Mouse (Mus musculus) embryonic facial prominence, embryonic 13.5 days (tissue): ENCODE results near the gene Ggcx. TPM values are rescaled to one million over a fixed set of nuclear protein-coding genes. Genes with fewer than 3 reads are reported as not detected.
"Not testable (repeated sequence)": the region's sequence is repeated elsewhere in the genome, so short reads cannot be mapped to it uniquely, and the experiment has no call there.

Experiments
- ATAC-seq: fragments of 200-750 bp; cut with Nextera tagmentation; 2 replicates; pipeline ENCODE4 v1.8.0; 2017; ENCODE audit warnings: low read depth; ENCODE audit not compliant: insufficient number of reproducible peaks, insufficient read depth, low FRiP score, low TSS enrichment
- H3K27ac ChIP-seq: fragments of 300-500 bp; sonication (generic); 2 replicates; pipeline ENCODE4 v1.5.1; 2015; ENCODE audit warnings: moderate library complexity, mild to moderate bottlenecking, inconsistent platforms
- H3K27me3 ChIP-seq: fragments of 300-500 bp; sonication (generic); 2 replicates; pipeline ENCODE4 v1.6.1; 2015; ENCODE audit warnings: mild to moderate bottlenecking, inconsistent platforms
- H3K36me3 ChIP-seq: fragments of 300-500 bp; sonication (generic); 2 replicates; pipeline ENCODE4 v1.6.1; 2015; ENCODE audit warnings: mild to moderate bottlenecking, inconsistent platforms
- H3K4me1 ChIP-seq: fragments of 300-500 bp; sonication (generic); 2 replicates; pipeline ENCODE4 v1.6.1; 2015; ENCODE audit warnings: inconsistent platforms
- H3K4me2 ChIP-seq: fragments of 300-500 bp; sonication (generic); 2 replicates; pipeline ENCODE4 v1.6.1; 2015; ENCODE audit warnings: moderate library complexity, mild to moderate bottlenecking, inconsistent platforms
- H3K4me3 ChIP-seq: fragments of 300-500 bp; sonication (generic); 2 replicates; pipeline ENCODE4 v1.5.1; 2015; ENCODE audit warnings: mild to moderate bottlenecking, inconsistent platforms
- H3K9ac ChIP-seq: fragments of 300-500 bp; sonication (generic); 2 replicates; pipeline ENCODE4 v1.6.1; 2015; ENCODE audit warnings: mild to moderate bottlenecking, inconsistent platforms
- H3K9me3 ChIP-seq: fragments of 300-500 bp; sonication (generic); 2 replicates; pipeline ENCODE4 v1.6.1; 2016; ENCODE audit warnings: inconsistent platforms
- WGBS: fragments of 180-500 bp; shearing (Covaris S2); methylation state at CpG from one replicate; pipeline ENCODE4 v1.1.7; 2015; ENCODE audit warnings: mixed read lengths; 5-methylcytosine and 5-hydroxymethylcytosine counted together
- polyA plus RNA-seq: library from polyadenylated mRNA; unstranded; fragments of >200 nt; fragmentation: Nextera tagmentation; extraction: Ambion mirVana; gene quantifications from 2 replicates; pipeline ENCODE4 v1.2.1, GENCODE M21; 2015

Ggcx gene
- polyA plus RNA-seq, 1 experiment from 2014 or later, result 39.1 TPM

DNA sequence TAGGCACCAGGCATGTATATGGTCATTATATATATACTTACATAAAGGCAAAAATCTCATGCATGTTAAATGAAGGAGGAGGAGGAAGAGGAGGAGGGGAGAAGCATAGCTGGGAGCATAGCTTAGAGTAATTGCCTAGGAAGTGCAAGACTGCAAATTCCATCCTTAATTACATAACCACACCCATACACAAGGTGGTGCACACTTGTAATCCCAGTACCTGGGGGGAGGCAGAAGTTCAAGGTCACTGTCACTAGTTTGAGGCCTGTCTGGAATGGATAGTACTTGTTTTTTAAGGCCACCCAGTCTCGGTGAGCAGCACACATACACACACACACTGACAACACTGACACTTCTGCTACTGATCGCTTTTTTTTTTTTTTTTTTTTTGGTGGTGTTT, 38.2 kb downstream of the Ggcx start:
- Histone ChIP-seq H3K9me3 (no peaks in the 10 kb centered on the region), H3K27me3 (0 out of 2 replicates have a peak, but pooled peaks cover 3% of the 10 kb centered on the region), H3K4me3 (no peak overlapping the region), H3K4me1 (peaks cover 14% of the 10 kb centered on the region), H3K4me2 (no peak overlapping the region), H3K27ac (no peak overlapping the region), H3K9ac (no peak overlapping the region), H3K36me3 (no peaks in the 10 kb centered on the region)
- no peak for ATAC-seq
- WGBS, result 60% methylated on average over 2 of the region's 2 CpGs

DNA sequence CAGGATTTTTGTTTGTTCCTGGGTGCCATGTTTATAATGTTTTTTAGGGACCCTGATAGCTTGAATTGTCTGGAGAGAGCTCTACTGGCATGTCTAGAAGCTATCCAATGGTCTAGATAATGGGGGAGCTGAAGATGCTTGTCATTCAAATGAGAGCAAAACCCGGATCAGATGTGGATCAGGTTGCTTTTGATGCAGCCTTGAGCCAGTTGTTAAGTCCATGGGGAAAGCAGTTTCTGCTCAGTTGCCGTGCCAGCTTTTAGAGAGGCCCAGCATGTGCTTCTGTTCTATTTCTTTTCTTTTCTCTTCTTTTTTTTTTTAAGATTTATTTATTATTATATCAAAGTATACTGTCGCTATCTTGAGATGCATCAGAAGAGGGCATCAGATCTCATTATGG, 39.5 kb downstream of the Ggcx start:
- Histone ChIP-seq H3K9me3 (no peaks in the 10 kb centered on the region), H3K27ac (no peak overlapping the region), H3K36me3 (no peaks in the 10 kb centered on the region), H3K4me2 (no peak overlapping the region), H3K4me3 (no peak overlapping the region), H3K27me3 (no peaks in the 10 kb centered on the region), H3K4me1 (peaks cover 17% of the 10 kb centered on the region), H3K9ac (no peak overlapping the region)
- WGBS, result 51% methylated on average over 3 of the region's 3 CpGs
- ATAC-seq, result no peak

DNA sequence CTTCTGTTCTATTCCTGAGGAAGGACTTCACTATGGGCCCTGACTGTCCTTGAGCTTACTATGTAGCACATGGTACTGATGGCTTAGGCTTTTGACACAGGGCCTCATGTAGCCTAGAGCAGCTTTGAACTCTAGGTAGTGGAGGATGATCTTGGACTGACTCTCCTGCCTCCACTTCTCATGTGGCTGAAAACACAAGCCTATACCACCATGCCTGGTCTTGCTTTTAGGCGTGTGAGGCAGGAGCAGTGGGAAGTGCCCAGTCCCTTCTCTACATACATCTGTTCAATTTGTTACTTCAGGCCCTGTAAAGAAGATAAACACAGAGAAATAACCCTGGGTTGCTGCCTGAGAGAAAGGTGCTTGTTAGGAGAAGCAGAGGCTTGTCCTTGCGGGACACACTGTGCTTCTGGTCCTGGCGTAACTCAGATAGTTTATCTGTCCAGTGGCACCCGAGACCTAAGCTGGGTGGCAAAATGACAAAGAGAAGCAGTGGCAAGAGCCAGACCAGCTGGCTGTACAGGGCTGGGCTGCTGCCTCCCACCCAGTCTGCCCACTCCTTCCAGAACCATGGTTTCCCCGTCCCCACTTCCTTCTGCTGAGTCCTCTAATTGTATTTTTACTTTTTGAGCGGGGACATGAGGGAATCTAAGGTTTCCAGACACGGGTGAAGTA, 40.1 kb downstream of the Ggcx start:
- H3K4me1 ChIP-seq, result peaks cover 24% of the 10 kb centered on the region
- no peaks in the 10 kb centered on the region for H3K27me3 ChIP-seq
- peak overlapping the region; percentile 19 for H3K27ac ChIP-seq
- H3K9me3 ChIP-seq, result no peaks in the 10 kb centered on the region
- WGBS, result 51% methylated on average over 7 of the region's 7 CpGs
- no peak for ATAC-seq
- no peaks in the 10 kb centered on the region for H3K36me3 ChIP-seq
- H3K9ac ChIP-seq, result no peak overlapping the region
- H3K4me2 ChIP-seq, result no peak overlapping the region
- no peak overlapping the region for H3K4me3 ChIP-seq

GRCm38 (mm10) chr6:72454833-72455373, 40.8 kb downstream of the Ggcx start:
- H3K9me3 ChIP-seq, result no peaks in the 10 kb centered on the region
- no peak for ATAC-seq
- H3K4me2 ChIP-seq, result no peak overlapping the region
- no peaks in the 10 kb centered on the region for H3K36me3 ChIP-seq
- H3K9ac ChIP-seq, result no peak overlapping the region
- H3K4me3 ChIP-seq, result no peak overlapping the region
- peaks cover 26% of the 10 kb centered on the region for H3K4me1 ChIP-seq
- no peaks in the 10 kb centered on the region for H3K27me3 ChIP-seq
- peak overlapping the region; percentile 19 for H3K27ac ChIP-seq
- WGBS, result 45% methylated on average over 7 of the region's 7 CpGs

DNA sequence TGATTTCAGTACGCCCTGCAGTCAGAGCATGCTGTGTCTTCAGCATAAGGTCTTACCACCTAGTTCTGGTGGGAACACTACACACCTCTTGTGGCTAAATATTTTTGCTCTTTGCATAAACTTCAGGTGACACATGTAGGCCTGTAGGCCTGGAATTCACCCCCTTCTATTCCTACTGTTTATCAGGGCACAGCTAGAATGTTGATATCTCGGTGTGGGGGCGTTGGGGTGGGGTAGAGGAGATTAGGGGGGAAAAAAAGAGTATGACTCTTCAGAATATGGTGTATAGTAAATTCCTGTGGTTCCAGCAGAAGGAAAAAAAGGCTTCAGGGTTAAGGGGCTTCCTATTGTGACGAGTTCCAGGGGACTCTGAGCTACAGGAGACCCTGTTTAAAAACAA, 42.5 kb downstream of the Ggcx start:
- Histone ChIP-seq H3K27ac (no peak overlapping the region), H3K4me3 (no peak overlapping the region), H3K36me3 (no peaks in the 10 kb centered on the region)

DNA sequence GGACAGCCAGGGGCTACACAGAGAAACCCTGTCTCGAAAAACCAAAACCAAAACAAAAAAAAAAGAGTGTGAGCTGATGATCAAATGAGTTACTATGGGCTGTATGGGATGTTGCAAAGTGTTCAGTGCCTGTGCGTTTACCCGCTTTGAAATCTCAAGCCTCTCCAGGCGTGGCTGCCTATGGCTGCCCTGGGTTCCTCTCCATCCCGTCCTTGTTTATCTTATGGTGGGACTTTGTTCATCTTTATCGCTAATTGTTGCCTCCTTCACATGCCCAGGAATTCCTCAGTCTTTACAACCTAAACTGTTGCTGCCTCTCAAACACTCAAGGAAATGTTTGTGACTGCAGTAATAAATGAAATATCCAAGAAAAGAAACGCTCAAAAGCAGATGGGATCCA, 44.3 kb downstream of the Ggcx start:
- Histone ChIP-seq H3K9ac (no peak overlapping the region), H3K4me2 (no peak overlapping the region), H3K4me1 (peaks cover 30% of the 10 kb centered on the region), H3K27me3 (no peaks in the 10 kb centered on the region), H3K36me3 (no peaks in the 10 kb centered on the region), H3K27ac (0 out of 2 replicates have a peak overlapping the region, but pooled peaks have one; percentile 23), H3K4me3 (no peak overlapping the region), H3K9me3 (no peaks in the 10 kb centered on the region)
- no peak for ATAC-seq
- WGBS, result 70% methylated on average over 7 of the region's 7 CpGs

More for the DNA sequence above, 42.5 kb downstream of the Ggcx start:
- Histone ChIP-seq H3K9ac (no peak overlapping the region), H3K9me3 (no peaks in the 10 kb centered on the region), H3K4me2 (no peak overlapping the region), H3K27me3 (no peaks in the 10 kb centered on the region), H3K4me1 (peaks cover 30% of the 10 kb centered on the region)
- ATAC-seq, result no peak
- WGBS, result 83% methylated on average over 4 of the region's 4 CpGs

DNA sequence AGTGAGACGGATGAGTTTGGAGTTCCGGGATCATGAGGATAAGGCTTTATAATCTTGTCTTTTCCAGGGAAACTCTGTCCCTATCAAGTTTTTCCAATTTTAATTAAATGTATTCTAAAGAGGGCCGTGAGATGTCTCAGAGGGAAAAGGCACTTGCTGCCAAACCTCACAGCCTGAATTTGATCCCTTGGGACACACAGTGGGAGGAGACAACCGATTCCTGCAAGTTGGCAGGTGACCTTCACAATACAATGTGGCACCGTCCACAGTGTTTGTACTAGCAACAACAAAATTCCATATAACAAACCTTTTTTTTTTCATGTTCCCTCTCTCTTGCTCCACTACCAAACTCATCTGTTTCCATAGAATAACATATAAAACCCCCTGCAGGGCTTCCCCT, 44.8 kb downstream of the Ggcx start:
- H3K27me3 ChIP-seq, result no peaks in the 10 kb centered on the region
- WGBS, result 49% methylated on average over 5 of the region's 5 CpGs
- H3K4me3 ChIP-seq, result no peak overlapping the region
- H3K9me3 ChIP-seq, result no peaks in the 10 kb centered on the region
- H3K4me2 ChIP-seq, result no peak overlapping the region
- no peak for ATAC-seq
- 0 out of 2 replicates have a peak overlapping the region, but pooled peaks have one; percentile 23 for H3K27ac ChIP-seq
- H3K4me1 ChIP-seq, result peaks cover 29% of the 10 kb centered on the region
- no peaks in the 10 kb centered on the region for H3K36me3 ChIP-seq
- no peak overlapping the region for H3K9ac ChIP-seq

DNA sequence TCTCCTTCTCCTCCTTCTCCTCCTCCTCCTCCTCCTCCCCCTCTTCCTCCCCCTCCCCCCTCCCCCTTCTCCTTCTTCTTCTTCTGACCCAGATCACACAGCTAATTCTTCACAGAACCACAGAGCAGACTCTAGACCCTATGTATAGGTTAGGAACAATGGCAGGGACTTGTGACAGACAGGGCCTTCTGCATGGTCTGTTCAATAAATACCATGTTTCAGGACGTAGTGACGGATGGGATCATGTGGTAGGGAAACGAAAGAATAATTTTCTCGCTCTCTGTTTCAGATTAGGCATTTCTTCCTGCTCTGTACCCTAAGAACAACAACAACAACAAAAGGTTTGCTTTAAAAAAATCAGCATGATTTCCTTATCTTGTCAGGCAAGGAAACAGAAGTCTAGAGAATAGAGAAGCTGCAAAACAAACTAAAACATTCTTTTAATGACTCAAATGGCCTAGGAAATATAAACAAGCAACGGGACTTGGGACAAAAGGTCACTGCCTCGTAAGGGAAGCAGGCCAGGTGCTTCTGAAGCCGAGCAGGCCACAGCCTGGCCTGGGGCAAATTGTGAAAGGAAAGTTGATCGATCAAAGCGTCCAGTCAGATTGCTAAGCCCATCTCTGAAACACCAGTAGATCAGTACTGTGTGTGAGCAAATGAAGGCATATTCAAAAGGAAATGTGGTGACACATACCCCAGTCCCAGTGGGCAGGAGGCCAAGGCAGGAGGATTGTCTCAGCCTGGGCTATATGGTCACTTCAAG, 46.1 kb downstream of the Ggcx start:
- Histone ChIP-seq H3K27me3 (no peaks in the 10 kb centered on the region), H3K4me1 (peaks cover 16% of the 10 kb centered on the region), H3K9ac (no peak overlapping the region), H3K9me3 (no peaks in the 10 kb centered on the region), H3K4me3 (no peak overlapping the region), H3K4me2 (no peak overlapping the region), H3K27ac (no peak overlapping the region), H3K36me3 (no peaks in the 10 kb centered on the region)
- ATAC-seq, result no peak
- WGBS, result 29% methylated on average over 9 of the region's 9 CpGs

GRCm38 (mm10) chr6:72462550-72463257, 48.6 kb downstream of the Ggcx start:
- not testable (repeated sequence) for H3K9me3 ChIP-seq, H3K4me3 ChIP-seq, H3K4me2 ChIP-seq, ATAC-seq, H3K27ac ChIP-seq, H3K9ac ChIP-seq, H3K27me3 ChIP-seq, H3K36me3 ChIP-seq
- peaks cover 18% of the 10 kb centered on the region for H3K4me1 ChIP-seq
- WGBS, result 84% methylated on average over 5 of the region's 5 CpGs

DNA sequence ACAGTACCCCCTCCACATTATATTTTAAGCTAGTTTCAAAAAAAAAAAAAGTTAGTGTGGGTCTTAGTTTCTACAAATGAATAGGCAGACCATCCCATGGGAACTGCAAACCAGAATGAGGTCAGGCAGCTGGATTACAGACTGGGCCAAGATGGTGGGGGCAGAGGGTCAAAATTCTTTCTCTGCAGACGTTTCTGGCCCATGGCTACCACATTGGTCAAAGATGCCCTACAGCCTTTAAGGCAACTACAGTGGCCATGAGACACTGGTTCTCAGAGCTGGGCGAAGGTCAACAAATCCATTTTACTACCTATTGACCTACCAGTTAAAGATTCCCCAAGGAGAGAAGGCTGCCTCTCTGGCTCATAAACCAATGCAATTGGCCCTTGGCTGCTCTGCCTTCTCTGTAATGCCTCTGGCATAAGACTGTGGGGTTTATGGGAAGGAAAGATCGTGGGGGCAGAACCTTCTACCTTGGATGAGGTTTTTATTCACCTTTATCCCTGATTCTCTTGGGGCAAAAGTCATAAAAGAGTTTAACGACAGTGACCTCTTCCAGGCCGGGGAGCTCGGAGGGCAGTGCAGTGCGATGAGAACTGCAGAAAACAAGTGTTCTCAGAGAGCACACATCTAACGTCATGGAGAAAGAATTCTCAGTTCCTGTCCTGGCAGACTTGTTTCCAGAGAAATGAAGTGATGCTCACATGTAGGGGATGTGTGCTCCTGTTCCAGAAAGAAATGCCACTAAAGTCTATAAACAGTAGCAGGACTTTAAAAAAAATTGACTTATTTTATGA, 51.5 kb downstream of the Ggcx start:
- WGBS, result 69% methylated on average over 8 of the region's 8 CpGs
- H3K36me3 ChIP-seq, result no peaks in the 10 kb centered on the region
- ATAC-seq, result no peak
- no peaks in the 10 kb centered on the region for H3K27me3 ChIP-seq
- H3K4me2 ChIP-seq, result no peak overlapping the region
- H3K9ac ChIP-seq, result no peak overlapping the region
- no peaks in the 10 kb centered on the region for H3K9me3 ChIP-seq
- no peak overlapping the region for H3K4me3 ChIP-seq
- H3K4me1 ChIP-seq, result peaks cover 3% of the 10 kb centered on the region; the same call in 1 of the 2 replicates
- no peak overlapping the region for H3K27ac ChIP-seq

DNA sequence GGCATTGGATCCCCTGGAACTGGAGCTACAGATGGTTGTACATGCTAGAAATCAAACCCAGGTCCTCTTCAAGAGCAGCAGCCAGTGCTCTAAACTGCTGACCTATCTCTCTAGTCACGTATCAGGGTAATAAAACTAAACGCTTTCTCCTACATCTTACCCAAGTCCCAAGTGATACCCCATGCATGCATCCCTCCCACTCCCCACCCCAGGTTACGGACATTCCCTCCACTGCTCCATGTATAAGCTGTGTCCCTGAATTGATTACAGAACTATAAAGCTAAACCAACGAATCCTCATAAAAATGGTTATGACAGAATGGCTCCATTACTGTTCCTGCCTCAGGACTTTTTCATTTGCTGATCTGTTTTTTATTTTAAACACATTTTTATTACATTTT, 52.1 kb downstream of the Ggcx start:
- H3K9me3 ChIP-seq, result no peaks in the 10 kb centered on the region
- H3K4me3 ChIP-seq, result no peak overlapping the region
- H3K9ac ChIP-seq, result no peak overlapping the region
- H3K4me1 ChIP-seq, result peaks cover 2% of the 10 kb centered on the region; the same call in 1 of the 2 replicates
- H3K4me2 ChIP-seq, result no peak overlapping the region
- no peaks in the 10 kb centered on the region for H3K36me3 ChIP-seq
- WGBS, result 62% methylated on average over 4 of the region's 4 CpGs
- no peak for ATAC-seq
- H3K27ac ChIP-seq, result no peak overlapping the region
- H3K27me3 ChIP-seq, result no peaks in the 10 kb centered on the region
